Mouse (Mus musculus): ENCODE results near the gene Rxrb.

GRCm38 (mm10) chr17:34057224-34057623 is 25.6 kb downstream of the Rxrb start:
- TF ChIP-seq POLR2A (IDR thresholded peaks at IDR 0.05; ENCODE audit: insufficient read length, low read depth): no peak
- no peak for TF ChIP-seq MAX (IDR thresholded peaks at IDR 0.05; ENCODE audit: low read depth)
- TF ChIP-seq E2F4 (IDR thresholded peaks at IDR 0.05; ENCODE audit: insufficient read depth): no peak
- TF ChIP-seq MYOD1 (IDR thresholded peaks at IDR 0.05; ENCODE audit: control insufficient read depth in 1 of 3, insufficient read length in 2 of 3, low read depth in 2 of 3): no peak
- TF ChIP-seq MYOG (IDR thresholded peaks at IDR 0.05; ENCODE audit: control insufficient read depth in 1 of 3, insufficient read depth in 1 of 3, insufficient read length in 2 of 3, low read depth in 2 of 3): no peak
- no peak for TF ChIP-seq POLR2AphosphoS2 (IDR thresholded peaks at IDR 0.05; ENCODE audit: insufficient read length, low read depth)
- no peak for TF ChIP-seq SRF (IDR thresholded peaks at IDR 0.05; ENCODE audit: control insufficient read depth, insufficient read length, low read depth)
